Mouse (Mus musculus) forebrain, postnatal 0 days (tissue): ENCODE measurements around the gene Trh. TPM values are rescaled to one million over a fixed set of nuclear protein-coding genes. Genes with fewer than 3 reads are reported as not detected.

ENCODE experiments used
- ATAC-seq: fragments of 200-750 bp; cut with Nextera tagmentation; 2 replicates; pipeline ENCODE4 v1.8.0; 2017; ENCODE audit warnings: mild to moderate bottlenecking, moderate library complexity
- DNase-seq: peaks from one replicate; pipeline ENCODE4 v3.0.0-alpha.2; 2015
- H3K27ac ChIP-seq: fragments of 300-500 bp; sonication (generic); 2 replicates; pipeline ENCODE4 v1.5.1; 2014; ENCODE audit warnings: low read depth, mild to moderate bottlenecking, antibody characterized with exemption, low read length, moderate library complexity, mixed read lengths
- H3K27me3 ChIP-seq: fragments of 300-500 bp; sonication (generic); 2 replicates; pipeline ENCODE4 v1.6.1; 2014; ENCODE audit warnings: mild to moderate bottlenecking, low read length, mixed read lengths; ENCODE audit not compliant: insufficient read depth
- H3K36me3 ChIP-seq: fragments of 300-500 bp; sonication (generic); 2 replicates; pipeline ENCODE4 v1.6.1; 2014; ENCODE audit warnings: mild to moderate bottlenecking, moderate library complexity; ENCODE audit not compliant: insufficient read depth
- H3K4me1 ChIP-seq: fragments of 300-500 bp; sonication (generic); 2 replicates; pipeline ENCODE4 v1.6.1; 2014; ENCODE audit warnings: antibody characterized with exemption; ENCODE audit not compliant: insufficient read depth
- H3K4me2 ChIP-seq: fragments of 300-500 bp; sonication (generic); 2 replicates; pipeline ENCODE4 v1.6.1; 2014; ENCODE audit warnings: low read depth, mild to moderate bottlenecking, moderate library complexity
- H3K4me3 ChIP-seq: fragments of 300-500 bp; sonication (generic); 2 replicates; pipeline ENCODE4 v1.5.1; 2014; ENCODE audit warnings: low read depth, low read length, mixed read lengths
- H3K9ac ChIP-seq: fragments of 300-500 bp; sonication (generic); 2 replicates; pipeline ENCODE4 v1.6.1; 2014; ENCODE audit warnings: mild to moderate bottlenecking
- H3K9me3 ChIP-seq: fragments of 300-500 bp; sonication (generic); 2 replicates; pipeline ENCODE4 v1.6.1; 2016; ENCODE audit warnings: low read length
- CTCF ChIP-seq: sonication (generic); IDR thresholded peaks from 2 replicates; pipeline ENCODE4 v1.5.1; 2016; ENCODE audit warnings: antibody characterized with exemption, control low read depth, low read depth
- WGBS: fragments of 180-500 bp; shearing (Covaris S2); extraction: QIAGEN DNeasy Blood & Tissue Kit; methylation state at CpG from one replicate; pipeline ENCODE4 v1.1.7; 2014; 5-methylcytosine and 5-hydroxymethylcytosine counted together
- polyA plus RNA-seq: library from polyadenylated mRNA; unstranded; fragments of >200 nt; fragmentation: Nextera tagmentation; extraction: Ambion mirVana; gene quantifications from 2 replicates; pipeline ENCODE4 v1.2.1, GENCODE M21; 2015
- total RNA-seq: library from RNA; depleted of rRNA; stranded (reverse); fragments of >200 nt; gene quantifications from 2 replicates; pipeline ENCODE4 v1.2.3, GENCODE M21; 2014

Trh gene
- total and polyA plus RNA-seq, 2 experiments from 2014 or later = 13.0 to 22.0 TPM

DNA sequence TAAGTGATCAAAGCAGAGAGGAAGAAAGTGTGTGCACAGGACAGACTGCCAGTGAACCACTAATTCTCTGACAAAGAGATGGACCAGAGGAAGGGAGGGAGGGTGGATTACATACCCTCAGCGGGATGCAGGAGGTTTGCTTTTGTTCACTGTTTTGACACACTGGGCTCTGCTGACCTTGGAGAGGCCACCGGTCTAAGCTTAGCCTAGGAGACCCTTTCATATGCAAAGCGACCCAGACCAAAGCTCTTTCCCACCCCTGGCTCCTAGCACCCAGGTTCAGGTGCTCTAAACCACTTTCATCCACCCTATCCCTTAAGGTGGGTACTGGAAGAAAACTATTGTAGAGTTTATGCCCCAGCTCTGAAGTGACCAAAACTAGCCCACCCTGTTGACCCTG is 1.9 kb upstream of the Trh start:
- H3K36me3 ChIP-seq = no peaks in the 10 kb centered on the region
- H3K9me3 ChIP-seq = no peaks in the 10 kb centered on the region
- peaks cover 15% of the 10 kb centered on the region for H3K27me3 ChIP-seq
- no peak overlapping the region for H3K27ac ChIP-seq
- H3K4me2 ChIP-seq = no peak overlapping the region
- H3K4me1 ChIP-seq = no peaks in the 10 kb centered on the region
- H3K4me3 ChIP-seq = no peak overlapping the region
- no peak for DNase-seq
- 3% methylated on average over 3 of the region's 3 CpGs for WGBS
- H3K9ac ChIP-seq = no peak overlapping the region
- no peak for TF ChIP-seq CTCF
- no peak for ATAC-seq

DNA sequence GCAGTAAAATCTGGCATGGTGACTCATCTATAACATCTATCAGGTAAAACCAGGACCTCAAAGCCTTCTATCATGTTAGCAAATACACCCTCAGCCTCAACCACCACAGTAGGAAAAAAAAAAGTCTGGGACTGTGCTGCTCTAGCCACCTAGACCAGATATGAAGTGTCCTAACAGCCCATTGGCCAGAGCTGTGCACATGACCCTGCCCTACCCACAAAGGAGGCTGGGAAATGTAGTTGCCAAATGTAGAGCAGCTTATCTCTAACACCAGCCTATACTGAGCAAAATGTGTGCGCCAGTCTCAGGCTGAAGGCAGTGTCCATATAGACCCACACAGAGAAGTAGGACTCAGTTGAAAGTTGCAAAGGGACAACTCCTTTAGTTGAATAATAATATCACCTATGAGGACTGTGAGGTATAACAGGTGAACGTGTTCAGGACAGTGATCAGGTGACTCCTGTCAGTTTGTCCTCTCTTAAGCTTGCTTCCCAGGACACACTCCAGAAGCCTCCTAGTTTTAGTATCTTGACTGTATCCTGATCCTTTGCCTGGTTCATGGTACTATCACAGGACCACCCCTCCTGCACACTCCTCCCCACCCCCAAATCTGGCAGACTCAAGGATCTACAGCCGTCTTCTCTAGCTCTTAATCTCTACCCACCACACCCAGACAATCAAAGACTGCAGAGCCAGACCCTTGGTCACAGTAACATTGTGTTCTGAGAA is 3.1 kb downstream of the Trh start:
- no peaks in the 10 kb centered on the region for H3K9me3 ChIP-seq
- WGBS = 68% methylated on average over 3 of the region's 3 CpGs

DNA sequence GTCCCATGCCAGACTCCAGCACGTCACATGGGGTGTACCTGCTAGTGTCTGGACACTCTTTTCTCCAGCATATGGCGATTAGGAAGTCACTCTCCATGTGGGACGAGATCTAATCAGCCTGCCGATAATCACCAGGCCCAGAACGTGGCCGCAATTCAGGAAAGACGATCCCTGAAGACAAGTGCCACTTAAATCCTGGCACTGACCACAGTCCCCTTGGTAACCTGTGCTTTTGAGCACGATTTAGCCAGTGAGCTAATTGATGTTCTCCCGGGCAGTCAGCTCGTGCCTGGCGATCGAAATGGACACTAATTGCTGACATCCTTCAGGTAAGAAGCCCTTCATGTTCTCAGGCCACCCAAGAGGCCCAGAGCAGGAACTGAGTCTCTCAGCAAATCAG is 9.4 kb downstream of the Trh start:
- 44% methylated on average over 12 of the region's 12 CpGs for WGBS
- no peak overlapping the region for H3K4me3 ChIP-seq
- H3K4me1 ChIP-seq = no peaks in the 10 kb centered on the region
- H3K27ac ChIP-seq = no peak overlapping the region
- H3K9ac ChIP-seq = no peak overlapping the region
- DNase-seq (no peak), ATAC-seq (no peak)
- no peak for TF ChIP-seq CTCF
- H3K36me3 ChIP-seq = no peaks in the 10 kb centered on the region
- no peaks in the 10 kb centered on the region for H3K27me3 ChIP-seq
- H3K4me2 ChIP-seq = no peak overlapping the region
- no peaks in the 10 kb centered on the region for H3K9me3 ChIP-seq

More for the DNA sequence above, 3.1 kb downstream of the Trh start:
- peak; percentile 97 for ATAC-seq
- no peak for TF ChIP-seq CTCF
- peaks cover 15% of the 10 kb centered on the region for H3K27me3 ChIP-seq
- H3K4me3 ChIP-seq = no peak overlapping the region
- no peaks in the 10 kb centered on the region for H3K36me3 ChIP-seq
- H3K4me2 ChIP-seq = no peak overlapping the region
- no peak overlapping the region for H3K27ac ChIP-seq
- peak; percentile 57 for DNase-seq
- no peak overlapping the region for H3K9ac ChIP-seq
- no peaks in the 10 kb centered on the region for H3K4me1 ChIP-seq

DNA sequence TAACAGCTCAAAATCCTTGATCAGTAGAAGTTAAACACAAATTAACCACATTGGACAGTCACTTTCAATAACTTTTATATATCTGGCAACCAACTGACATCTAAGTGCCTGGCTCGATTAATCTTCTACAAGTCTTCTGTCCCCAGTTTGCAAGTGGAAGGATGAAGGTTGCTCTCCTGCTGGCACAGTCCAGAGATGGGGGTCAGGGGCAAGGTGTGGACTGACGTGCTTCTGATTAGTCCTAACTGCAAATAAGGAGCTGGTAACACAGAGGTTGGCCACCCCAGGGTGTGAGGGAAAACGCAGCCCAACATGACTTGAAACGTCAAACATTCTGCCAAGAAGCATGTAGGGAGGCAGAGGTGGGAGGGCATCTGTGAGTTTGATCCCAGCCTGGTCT is 12.7 kb downstream of the Trh start:
- 77% methylated on average over 4 of the region's 4 CpGs for WGBS
- H3K27me3 ChIP-seq = no peaks in the 10 kb centered on the region
- H3K4me3 ChIP-seq = no peak overlapping the region
- H3K4me2 ChIP-seq = no peak overlapping the region
- no peaks in the 10 kb centered on the region for H3K4me1 ChIP-seq
- TF ChIP-seq CTCF = no peak
- no peak overlapping the region for H3K27ac ChIP-seq
- H3K36me3 ChIP-seq = no peaks in the 10 kb centered on the region
- no peak for DNase-seq
- H3K9ac ChIP-seq = no peak overlapping the region
- H3K9me3 ChIP-seq = no peaks in the 10 kb centered on the region
- ATAC-seq = no peak

- H3K27ac ChIP-seq = no peak overlapping the region
- WGBS = 74% methylated on average over 1 of the region's 1 CpGs
- H3K36me3 ChIP-seq = no peaks in the 10 kb centered on the region
- H3K4me3 ChIP-seq = no peak overlapping the region
- H3K9ac ChIP-seq = no peak overlapping the region
- no peak overlapping the region for H3K4me2 ChIP-seq
- no peaks in the 10 kb centered on the region for H3K27me3 ChIP-seq
- no peaks in the 10 kb centered on the region for H3K4me1 ChIP-seq
- H3K9me3 ChIP-seq = no peaks in the 10 kb centered on the region
- no peak for TF ChIP-seq CTCF
- no peak for DNase-seq
- no peak for ATAC-seq
These were observed 13.1 kb downstream of the Trh start for GRCm38 (mm10) chr6:92231356-92231755.

GRCm38 (mm10) chr6:92229586-92229985 is 14.9 kb downstream of the Trh start:
- no peak overlapping the region for H3K4me3 ChIP-seq
- no peaks in the 10 kb centered on the region for H3K36me3 ChIP-seq
- no peak overlapping the region for H3K4me2 ChIP-seq
- no peaks in the 10 kb centered on the region for H3K27me3 ChIP-seq
- H3K9me3 ChIP-seq = no peaks in the 10 kb centered on the region
- WGBS = 86% methylated on average over 2 of the region's 2 CpGs
- H3K9ac ChIP-seq = no peak overlapping the region
- no peak for DNase-seq
- ATAC-seq = no peak
- H3K27ac ChIP-seq = no peak overlapping the region
- no peak for TF ChIP-seq CTCF
- no peaks in the 10 kb centered on the region for H3K4me1 ChIP-seq

DNA sequence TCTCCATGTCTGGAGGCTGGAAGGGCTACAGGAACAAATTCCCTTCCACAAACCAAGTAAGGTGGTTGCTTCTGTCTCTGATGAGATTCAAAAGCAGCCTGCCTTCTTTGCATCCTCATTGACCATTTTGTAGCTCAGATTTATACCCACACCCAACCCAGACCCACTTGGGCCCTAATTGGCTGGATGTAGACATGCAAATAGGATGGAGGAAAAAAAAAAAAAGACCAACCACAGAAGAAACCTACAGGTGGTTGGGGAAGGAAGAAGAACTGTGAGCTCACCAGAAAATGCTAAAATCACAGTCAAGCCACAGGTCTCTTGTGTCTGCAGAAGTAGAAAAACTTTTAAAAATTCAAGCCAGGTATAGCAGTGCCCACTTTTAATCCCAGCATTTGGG is 15.3 kb downstream of the Trh start:
- DNase-seq = no peak
- no peak for TF ChIP-seq CTCF
- Histone ChIP-seq H3K27me3 (no peaks in the 10 kb centered on the region), H3K4me1 (no peaks in the 10 kb centered on the region), H3K4me2 (no peak overlapping the region), H3K9me3 (no peaks in the 10 kb centered on the region), H3K27ac (no peak overlapping the region), H3K4me3 (no peak overlapping the region), H3K9ac (no peak overlapping the region), H3K36me3 (no peaks in the 10 kb centered on the region)
- no peak for ATAC-seq
